Mouse (Mus musculus) intestine, embryonic 16.5 days (tissue): ENCODE measurements around the gene Lgals12. TPM values are rescaled to one million over a fixed set of nuclear protein-coding genes. Genes with fewer than 3 reads are reported as not detected.

ENCODE experiments used
- ATAC-seq: fragments of 200-750 bp; cut with Nextera tagmentation; 2 replicates; pipeline ENCODE4 v1.8.0; 2017; ENCODE audit warnings: moderate TSS enrichment, moderate library complexity
- H3K27ac ChIP-seq: fragments of 300-500 bp; sonication (generic); 2 replicates; pipeline ENCODE4 v1.5.1; 2014; ENCODE audit warnings: mild to moderate bottlenecking, low read length
- H3K27me3 ChIP-seq: fragments of 300-500 bp; sonication (generic); replicated peaks from 2 replicates; pipeline ENCODE4 v1.6.1; 2014; ENCODE audit warnings: low read length, control low read depth, mixed read lengths; ENCODE audit not compliant: control insufficient read depth, insufficient read depth
- H3K36me3 ChIP-seq: fragments of 300-500 bp; sonication (generic); 2 replicates; pipeline ENCODE4 v1.6.1; 2014; ENCODE audit warnings: low read length, control low read depth; ENCODE audit not compliant: control insufficient read depth, insufficient read depth
- H3K4me1 ChIP-seq: fragments of 300-500 bp; sonication (generic); 2 replicates; pipeline ENCODE4 v1.6.1; 2014; ENCODE audit warnings: low read length, control low read depth, mixed read lengths; ENCODE audit not compliant: control insufficient read depth, insufficient read depth
- H3K4me2 ChIP-seq: fragments of 300-500 bp; sonication (generic); 2 replicates; pipeline ENCODE4 v1.6.1; 2014; ENCODE audit warnings: low read depth, low read length, control low read depth
- H3K4me3 ChIP-seq: fragments of 300-500 bp; sonication (generic); 2 replicates; pipeline ENCODE4 v1.5.1; 2014; ENCODE audit warnings: mild to moderate bottlenecking, low read length
- H3K9ac ChIP-seq: fragments of 300-500 bp; sonication (generic); 2 replicates; pipeline ENCODE4 v1.6.1; 2014; ENCODE audit warnings: low read depth, low read length
- H3K9me3 ChIP-seq: fragments of 300-500 bp; sonication (generic); 2 replicates; pipeline ENCODE4 v1.6.1; 2016; ENCODE audit warnings: low read length, control low read depth; ENCODE audit not compliant: control insufficient read depth
- WGBS: fragments of 180-500 bp; shearing (Covaris S2); extraction: QIAGEN DNeasy Blood & Tissue Kit; methylation state at CpG from one replicate; pipeline ENCODE4 v1.1.7; 2014; 5-methylcytosine and 5-hydroxymethylcytosine counted together
- polyA plus RNA-seq: library from polyadenylated mRNA; unstranded; fragments of >200 nt; fragmentation: Nextera tagmentation; extraction: Ambion mirVana; gene quantifications from 2 replicates; pipeline ENCODE4 v1.2.1, GENCODE M21; 2015

Gene Lgals12
- polyA plus RNA-seq, 1 experiment from 2014 or later = 2.0 TPM

GRCm38 (mm10) chr19:7590795-7591194, 16.2 kb downstream of the Lgals12 start:
- peaks cover 4% of the 10 kb centered on the region; the same call in 1 of the 2 replicates for H3K9me3 ChIP-seq
- no peak overlapping the region for H3K27ac ChIP-seq
- no peak for ATAC-seq
- H3K36me3 ChIP-seq = no peaks in the 10 kb centered on the region; the same call in 1 of the 2 replicates
- no peak overlapping the region for H3K9ac ChIP-seq
- no peaks in the 10 kb centered on the region for H3K4me1 ChIP-seq
- H3K27me3 ChIP-seq = no peaks in the 10 kb centered on the region
- H3K4me2 ChIP-seq = no peak overlapping the region
- no peak overlapping the region for H3K4me3 ChIP-seq

GRCm38 (mm10) chr19:7585764-7586163, 21.2 kb downstream of the Lgals12 start:
- H3K36me3 ChIP-seq = no peaks in the 10 kb centered on the region; the same call in 1 of the 2 replicates
- peaks cover 4% of the 10 kb centered on the region; the same call in 1 of the 2 replicates for H3K9me3 ChIP-seq
- no peaks in the 10 kb centered on the region for H3K27me3 ChIP-seq
- no peak overlapping the region for H3K4me3 ChIP-seq
- 90% methylated on average over 6 of the region's 6 CpGs for WGBS
- no peak overlapping the region for H3K9ac ChIP-seq
- H3K4me2 ChIP-seq = no peak overlapping the region
- no peak overlapping the region for H3K27ac ChIP-seq
- no peak for ATAC-seq
- no peaks in the 10 kb centered on the region for H3K4me1 ChIP-seq

DNA sequence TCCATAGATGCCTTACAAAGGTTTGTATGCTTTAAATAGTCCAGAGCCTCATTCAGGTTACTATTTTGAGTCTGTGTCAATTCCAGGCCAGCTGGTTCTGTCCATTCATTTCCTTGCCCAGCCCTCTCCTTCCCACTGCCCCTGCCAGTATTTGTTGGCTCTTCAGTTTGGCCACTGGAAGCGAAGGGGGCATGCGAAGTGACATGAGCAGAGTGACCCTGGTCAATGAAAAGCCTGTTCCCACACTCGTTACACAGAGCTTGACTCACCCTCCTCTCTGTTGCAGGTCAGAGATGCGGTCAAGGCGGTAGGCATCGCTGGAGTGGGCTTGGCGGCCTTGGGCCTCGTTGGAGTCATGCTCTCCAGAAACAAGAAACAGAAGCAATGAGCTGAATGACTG, 21.7 kb downstream of the Lgals12 start:
- no peaks in the 10 kb centered on the region for H3K4me1 ChIP-seq
- no peak overlapping the region for H3K9ac ChIP-seq
- H3K4me2 ChIP-seq = no peak overlapping the region
- H3K27me3 ChIP-seq = no peaks in the 10 kb centered on the region
- no peak overlapping the region for H3K27ac ChIP-seq
- no peaks in the 10 kb centered on the region; the same call in 1 of the 2 replicates for H3K36me3 ChIP-seq
- H3K9me3 ChIP-seq = peaks cover 4% of the 10 kb centered on the region; the same call in 1 of the 2 replicates
- no peak overlapping the region for H3K4me3 ChIP-seq
- 88% methylated on average over 8 of the region's 8 CpGs for WGBS
- ATAC-seq = no peak

- Histone ChIP-seq H3K9me3 (peaks cover 4% of the 10 kb centered on the region; the same call in 1 of the 2 replicates), H3K4me3 (no peak overlapping the region), H3K9ac (no peak overlapping the region), H3K27me3 (no peaks in the 10 kb centered on the region), H3K27ac (no peak overlapping the region), H3K4me1 (no peaks in the 10 kb centered on the region), H3K36me3 (no peaks in the 10 kb centered on the region; the same call in 1 of the 2 replicates), H3K4me2 (no peak overlapping the region)
- no peak for ATAC-seq
- 77% methylated on average over 3 of the region's 3 CpGs for WGBS
Observed at GRCm38 (mm10) chr19:7583599-7583998, 23.4 kb downstream of the Lgals12 start.

GRCm38 (mm10) chr19:7583101-7583500, 23.9 kb downstream of the Lgals12 start:
- no peak overlapping the region for H3K27ac ChIP-seq
- no peak for ATAC-seq
- WGBS = 63% methylated on average over 7 of the region's 7 CpGs

DNA sequence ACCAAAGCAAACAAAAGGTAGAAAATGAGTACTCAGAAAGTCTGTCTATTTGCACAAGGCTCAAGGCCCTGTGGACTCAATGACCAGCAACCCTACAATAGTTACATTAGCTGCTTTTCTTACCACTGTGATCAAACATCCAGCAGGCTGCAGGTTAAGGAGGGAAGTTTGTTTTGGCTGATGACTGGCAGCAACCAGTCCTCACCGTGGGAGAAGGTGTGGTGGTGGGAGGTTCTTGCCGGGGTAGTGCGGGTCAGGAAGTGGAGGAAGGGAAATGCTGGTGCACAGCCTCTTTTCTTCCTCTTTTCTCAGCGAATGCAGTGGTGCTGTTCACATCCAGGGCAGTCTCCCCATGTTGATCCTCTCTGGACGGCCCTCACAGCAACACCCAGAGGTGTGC, 26.0 kb downstream of the Lgals12 start:
- Histone ChIP-seq H3K9ac (no peak overlapping the region), H3K4me3 (no peak overlapping the region), H3K27ac (no peak overlapping the region), H3K27me3 (no peaks in the 10 kb centered on the region), H3K4me1 (no peaks in the 10 kb centered on the region), H3K4me2 (no peak overlapping the region), H3K36me3 (no peaks in the 10 kb centered on the region), H3K9me3 (no peaks in the 10 kb centered on the region)
- WGBS = 38% methylated on average over 5 of the region's 5 CpGs
- ATAC-seq = peak; percentile 56; the same call in 1 of the 2 replicates

More at GRCm38 (mm10) chr19:7583101-7583500, 23.9 kb downstream of the Lgals12 start:
- no peaks in the 10 kb centered on the region for H3K4me1 ChIP-seq
- H3K27me3 ChIP-seq = no peaks in the 10 kb centered on the region
- no peak overlapping the region for H3K4me3 ChIP-seq
- no peaks in the 10 kb centered on the region; the same call in 1 of the 2 replicates for H3K36me3 ChIP-seq
- no peak overlapping the region for H3K9ac ChIP-seq
- H3K9me3 ChIP-seq = peaks cover 2% of the 10 kb centered on the region; the same call in 1 of the 2 replicates
- no peak overlapping the region for H3K4me2 ChIP-seq

DNA sequence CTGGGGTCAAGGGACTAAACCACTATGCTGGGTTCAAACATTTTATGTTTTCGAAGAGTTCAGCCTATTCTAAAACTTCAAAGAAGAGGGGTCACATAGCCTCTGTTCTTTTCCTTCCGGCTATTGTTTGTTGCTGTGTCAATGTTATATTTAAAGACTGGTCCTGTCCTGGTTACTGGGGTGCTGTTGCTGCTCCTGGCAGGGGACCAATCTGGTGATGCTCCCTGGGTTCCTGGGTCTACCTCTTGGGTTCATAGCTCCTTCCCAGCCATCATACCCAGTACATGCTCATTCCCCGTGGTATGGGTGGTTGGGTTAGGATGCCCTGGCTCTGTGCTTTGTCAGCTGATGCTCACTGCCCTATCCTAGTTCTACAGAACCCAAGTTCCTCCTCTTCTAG, 29.3 kb downstream of the Lgals12 start:
- no peaks in the 10 kb centered on the region for H3K36me3 ChIP-seq
- H3K9me3 ChIP-seq = no peaks in the 10 kb centered on the region
- H3K27me3 ChIP-seq = no peaks in the 10 kb centered on the region
- no peak overlapping the region for H3K4me3 ChIP-seq
- H3K9ac ChIP-seq = no peak overlapping the region
- no peak for ATAC-seq
- H3K4me2 ChIP-seq = no peak overlapping the region
- H3K27ac ChIP-seq = no peak overlapping the region
- H3K4me1 ChIP-seq = no peaks in the 10 kb centered on the region
- 84% methylated on average over 3 of the region's 3 CpGs for WGBS

DNA sequence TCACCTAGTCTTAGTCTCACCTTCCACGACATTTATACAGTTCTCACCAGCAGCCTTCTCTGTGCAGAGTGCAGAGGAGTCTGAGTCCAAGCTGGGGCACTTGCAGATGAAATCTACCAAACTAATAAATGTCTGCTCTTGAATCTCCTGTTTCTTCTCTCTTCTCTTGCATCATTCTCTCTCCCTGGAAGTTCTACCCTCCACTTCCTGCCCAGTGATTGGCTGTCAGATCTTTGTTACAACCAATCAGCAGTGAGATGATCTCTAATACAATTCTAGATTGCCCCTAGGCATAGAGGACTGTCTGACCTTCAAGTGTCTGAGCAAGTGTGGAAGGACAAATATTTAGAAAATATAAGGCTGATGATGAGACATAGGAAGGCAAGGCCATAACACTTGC, 30.8 kb downstream of the Lgals12 start:
- ATAC-seq = no peak
- no peak overlapping the region for H3K27ac ChIP-seq
- no peaks in the 10 kb centered on the region for H3K36me3 ChIP-seq
- H3K4me3 ChIP-seq = no peak overlapping the region
- no peak overlapping the region for H3K9ac ChIP-seq
- H3K4me1 ChIP-seq = no peaks in the 10 kb centered on the region
- H3K9me3 ChIP-seq = no peaks in the 10 kb centered on the region
- 85% methylated on average over 1 of the region's 1 CpGs for WGBS
- no peak overlapping the region for H3K4me2 ChIP-seq
- H3K27me3 ChIP-seq = no peaks in the 10 kb centered on the region

DNA sequence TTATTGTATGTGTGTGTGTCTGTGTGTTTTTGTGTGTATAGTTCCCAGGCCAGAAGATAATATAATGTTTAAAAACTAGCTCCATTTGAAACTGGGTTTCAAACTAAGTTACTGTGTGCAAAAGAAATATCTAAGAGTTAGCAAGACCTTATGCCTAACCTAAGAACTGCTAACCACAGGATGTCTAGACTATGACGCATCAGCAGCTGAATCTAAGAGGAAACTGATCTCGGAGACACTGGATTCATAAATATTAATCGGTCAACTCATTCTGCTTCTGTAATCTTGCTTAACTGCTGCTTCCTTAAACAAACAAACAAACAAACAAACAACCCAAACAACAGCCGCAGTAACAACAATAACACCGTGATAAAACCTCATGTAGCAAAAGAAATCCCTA, 37.3 kb downstream of the Lgals12 start:
- Histone ChIP-seq H3K9ac (no peak overlapping the region), H3K9me3 (no peaks in the 10 kb centered on the region), H3K27ac (no peak overlapping the region), H3K4me2 (no peak overlapping the region), H3K4me1 (no peaks in the 10 kb centered on the region), H3K27me3 (no peaks in the 10 kb centered on the region), H3K36me3 (no peaks in the 10 kb centered on the region), H3K4me3 (no peak overlapping the region)
- no peak for ATAC-seq
- 85% methylated on average over 5 of the region's 5 CpGs for WGBS

DNA sequence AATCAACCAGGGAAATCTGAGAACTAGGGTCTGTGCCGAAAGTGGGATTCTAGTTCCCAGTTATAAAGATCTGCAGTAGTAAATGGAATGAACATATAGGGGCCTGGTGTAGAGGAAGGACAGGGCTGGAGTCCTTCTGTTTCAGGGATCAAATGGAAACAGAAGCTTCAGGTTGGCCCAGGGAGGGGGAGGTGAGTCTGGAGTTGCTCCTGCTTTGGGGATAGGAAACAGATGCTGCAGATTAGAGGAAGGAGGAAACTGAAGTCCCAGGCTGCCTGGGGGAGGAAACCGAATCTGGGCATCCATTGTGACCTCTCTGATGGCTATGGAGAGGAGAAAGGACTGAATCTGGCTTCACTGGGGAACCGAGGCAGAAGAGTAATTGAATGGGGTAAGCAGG, 38.6 kb downstream of the Lgals12 start:
- H3K4me3 ChIP-seq = no peak overlapping the region
- no peak overlapping the region for H3K27ac ChIP-seq
- no peak overlapping the region for H3K9ac ChIP-seq
- H3K4me2 ChIP-seq = no peak overlapping the region
- H3K4me1 ChIP-seq = no peaks in the 10 kb centered on the region
- H3K27me3 ChIP-seq = no peaks in the 10 kb centered on the region
- no peak for ATAC-seq
- 54% methylated on average over 3 of the region's 3 CpGs for WGBS
- no peaks in the 10 kb centered on the region for H3K36me3 ChIP-seq
- no peaks in the 10 kb centered on the region for H3K9me3 ChIP-seq
